Mouse (Mus musculus): ENCODE results near the gene Rsrc1.

The Rsrc1 gene

GRCm38 (mm10) chr3:67369407-67370079, 388.4 kb downstream of the Rsrc1 start:
- no peak for DNase-seq (ENCODE audit: low spot score in 2 of 2)

DNA sequence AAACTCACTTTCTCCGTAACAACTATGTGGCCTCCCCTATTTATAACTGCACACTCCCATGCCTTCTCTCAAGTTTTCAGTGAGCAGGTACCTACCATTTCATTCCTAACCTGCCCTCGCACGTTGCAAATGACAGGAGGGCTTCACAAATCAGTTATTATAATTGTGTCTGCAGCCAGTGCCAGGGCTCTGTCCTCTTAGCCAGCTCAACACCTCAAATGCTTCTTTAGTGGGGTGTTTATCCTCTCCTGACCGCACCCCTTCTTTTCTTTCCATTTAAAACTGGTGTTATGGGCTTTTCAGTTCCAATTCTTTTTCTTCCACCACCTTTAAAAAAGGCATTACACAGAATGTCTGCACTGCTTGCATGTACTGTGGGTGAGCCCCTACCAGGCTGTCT, 391.0 kb downstream of the Rsrc1 start:
- no peak for DNase-seq (ENCODE audit: low spot score in 2 of 2)

- DNase-seq (ENCODE audit: low spot score in 2 of 2) = no peak
Measured at GRCm38 (mm10) chr3:67372781-67373180, 391.6 kb downstream of the Rsrc1 start.

GRCm38 (mm10) chr3:67373872-67374271, 392.7 kb downstream of the Rsrc1 start, which contains the start of gene Mlf1:
Mlf1 (plus strand) TSS chr3:67374097.
- peak; percentile 63 to 66 for DNase-seq (ENCODE audit: low spot score in 2 of 2)

DNA sequence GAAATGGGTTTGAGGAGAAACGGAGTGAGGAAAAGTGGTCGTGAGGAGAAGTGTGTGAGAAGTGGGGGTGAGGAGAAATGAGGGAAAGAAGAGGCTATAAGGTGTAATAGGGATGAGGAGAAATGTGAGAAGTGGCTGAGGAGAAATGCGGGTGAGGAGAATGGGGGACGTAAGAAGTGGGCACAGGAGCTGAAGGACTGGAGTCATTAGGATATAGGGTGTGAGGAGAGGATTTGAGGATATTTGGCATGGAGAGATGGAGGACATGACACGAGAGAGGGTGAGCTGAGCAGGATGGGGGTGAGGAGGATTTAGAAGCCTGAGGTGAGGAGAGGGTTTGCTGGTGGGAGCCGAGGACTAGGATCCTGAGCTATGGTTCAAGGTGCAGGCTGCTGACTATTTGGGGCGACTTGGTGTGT, 393.2 kb downstream of the Rsrc1 start:
- no peak for DNase-seq (ENCODE audit: low spot score in 2 of 2)

- no peak for DNase-seq (ENCODE audit: low spot score in 2 of 2)
Measured at GRCm38 (mm10) chr3:67375063-67375462, 393.9 kb downstream of the Rsrc1 start, which contains the start of gene Gm17402. Gm17402 (minus strand) TSS chr3:67375163.

- no peak for DNase-seq (ENCODE audit: low spot score in 2 of 2)
Measured at GRCm38 (mm10) chr3:67378215-67378614, 397.0 kb downstream of the Rsrc1 start.

All from spleen, postnatal 36 days (tissue).